Mouse (Mus musculus): ENCODE data around the gene Higd2a. TPM values are rescaled to one million over a fixed set of nuclear protein-coding genes. Genes with fewer than 3 reads are reported as not detected.
"Not testable (repeated sequence)": the region's sequence is repeated elsewhere in the genome, so short reads cannot be mapped to it uniquely, and the experiment has no call there.

The Higd2a gene
- total RNA-seq, 2 experiments from 2014 or later, result 151 to 154 TPM

DNA sequence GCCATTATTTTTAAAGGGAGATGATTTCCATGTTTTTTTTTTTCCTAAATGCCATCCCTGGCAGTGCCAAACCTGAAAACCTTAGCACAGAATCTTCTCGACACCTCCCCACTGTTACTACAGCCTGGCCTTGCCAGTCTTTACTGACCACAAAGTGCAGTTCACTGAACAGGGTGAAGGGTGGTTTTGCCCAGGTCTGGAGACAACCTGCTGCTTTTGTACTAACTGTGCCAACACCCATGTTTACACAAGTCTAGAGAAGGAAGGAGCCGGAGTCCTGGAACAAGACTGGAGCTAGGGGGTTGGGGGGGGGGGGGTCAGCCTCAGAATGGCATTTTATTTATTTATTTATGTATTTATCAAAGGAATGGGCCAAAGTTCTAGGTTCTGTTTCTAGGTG lies 8.6 kb upstream of the Higd2a start:
- no peak for DNase-seq (ENCODE audit: low spot score)

DNA sequence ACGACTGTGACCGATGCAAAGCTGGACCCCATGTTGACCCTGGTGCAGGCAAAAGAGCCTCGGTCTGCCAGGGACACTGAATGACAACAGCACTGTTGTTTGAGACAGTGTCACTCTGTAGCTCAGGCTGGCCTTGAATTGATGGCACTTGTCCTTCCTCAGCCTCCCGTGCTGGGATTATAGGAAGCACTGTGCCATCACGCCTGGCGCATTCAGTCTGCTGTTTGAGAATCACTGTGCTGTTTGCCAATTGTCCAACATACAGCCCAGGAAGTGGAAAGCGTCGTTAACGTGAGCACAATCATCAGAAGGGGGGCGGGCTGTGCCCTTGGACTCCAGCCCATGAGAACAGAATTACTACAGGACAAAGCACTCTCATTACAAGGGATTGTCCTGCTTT lies 7.9 kb upstream of the Higd2a start:
- no peak for DNase-seq (ENCODE audit: low spot score)

DNA sequence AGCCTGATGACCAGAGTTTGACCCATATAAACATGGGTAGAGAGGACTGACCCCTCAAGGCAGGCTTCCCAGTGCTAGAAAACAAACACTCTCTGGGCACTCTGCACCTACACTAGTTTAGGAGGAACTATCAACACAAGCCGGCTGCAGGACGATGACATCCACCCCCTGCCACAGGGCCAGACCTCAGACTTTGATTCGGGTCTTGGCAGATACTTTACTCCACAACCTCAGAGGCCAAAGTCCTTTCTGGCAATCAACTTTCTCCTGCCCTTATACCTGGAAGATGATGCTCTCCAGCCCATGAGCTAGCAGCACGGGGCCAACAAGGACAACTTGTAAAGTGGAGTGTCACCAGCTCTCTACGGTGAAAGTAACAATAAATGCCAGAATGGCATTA lies 7.1 kb upstream of the Higd2a start:
- no peak for DNase-seq (ENCODE audit: low spot score)

DNA sequence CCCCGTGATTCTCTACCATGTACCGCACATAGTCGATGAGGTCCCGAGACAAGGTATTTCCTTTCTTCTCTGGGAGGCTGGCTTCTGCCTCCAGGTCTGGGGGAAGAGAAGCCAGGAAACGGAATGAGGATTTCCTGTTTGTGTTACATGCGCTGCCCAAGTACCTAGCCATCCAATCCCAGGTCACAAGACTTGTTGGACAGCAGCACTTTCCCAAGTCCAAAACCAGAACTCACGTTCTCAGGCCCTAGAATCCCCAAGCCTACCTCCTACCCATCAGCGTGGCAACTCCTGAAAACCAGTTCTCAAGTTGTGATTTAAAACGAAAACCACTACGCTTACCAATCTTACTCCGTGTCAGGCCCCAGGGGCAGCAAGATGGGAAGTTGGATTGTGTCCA lies 4.2 kb upstream of the Higd2a start:
- no peak for DNase-seq (ENCODE audit: low spot score)

DNA sequence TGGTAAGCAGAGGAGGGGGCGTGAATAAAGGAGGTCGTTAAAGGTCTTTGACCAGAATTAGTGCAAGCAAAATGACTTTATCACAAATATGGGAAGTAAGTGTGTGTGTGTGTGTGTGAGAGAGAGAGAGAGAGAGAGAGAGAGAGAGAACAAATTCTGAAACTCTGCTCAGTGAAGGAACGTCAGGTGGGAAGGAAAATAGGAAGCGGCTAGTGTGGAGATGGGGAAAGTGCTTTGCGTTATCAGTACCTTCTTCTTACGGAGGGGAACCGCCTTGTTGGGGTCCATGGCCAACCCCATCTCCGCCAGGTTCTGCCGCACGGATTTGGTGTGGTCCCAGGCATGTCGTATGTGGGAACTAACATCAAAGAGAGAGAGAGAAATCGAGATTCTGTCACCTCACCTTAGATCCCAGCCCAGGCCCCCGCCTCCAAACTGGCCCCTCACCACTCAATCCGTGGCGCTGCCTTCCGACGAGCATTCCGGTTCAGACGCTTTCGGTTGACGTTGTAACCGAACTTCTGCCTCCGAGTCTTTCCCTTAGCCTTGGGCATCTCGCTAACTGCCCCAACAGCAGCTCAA lies 502 bp upstream of the Higd2a start:
- no peak for DNase-seq (ENCODE audit: low spot score)

DNA sequence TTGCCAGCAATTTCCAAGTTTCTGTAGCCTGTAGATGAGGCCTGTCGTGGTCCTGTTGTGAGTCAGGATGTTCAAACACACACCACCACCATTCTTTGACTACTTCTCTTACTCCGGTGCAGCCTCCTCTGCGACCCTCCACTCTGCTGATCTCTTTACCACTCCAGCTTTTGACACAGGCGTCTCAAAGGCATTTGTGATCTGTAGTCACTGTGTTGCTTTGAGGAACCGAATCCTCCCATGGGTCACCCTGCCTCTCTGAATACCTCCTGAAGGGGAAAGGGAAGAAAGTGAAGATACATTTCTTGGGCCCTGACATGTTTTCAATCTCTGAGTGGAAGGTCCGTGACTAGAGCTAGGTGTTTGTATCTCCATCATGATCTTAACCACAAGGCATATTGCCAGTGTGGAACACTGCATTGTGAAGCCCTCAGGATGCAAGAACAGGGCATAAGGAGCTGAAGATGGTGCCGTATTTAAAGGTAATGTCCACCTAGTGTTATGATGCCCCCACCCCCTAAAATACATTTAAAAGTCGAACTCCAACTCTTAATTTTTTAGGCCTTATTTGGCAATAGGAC lies 1.9 kb downstream of the Higd2a start:
- no peak for DNase-seq (ENCODE audit: low spot score)

DNA sequence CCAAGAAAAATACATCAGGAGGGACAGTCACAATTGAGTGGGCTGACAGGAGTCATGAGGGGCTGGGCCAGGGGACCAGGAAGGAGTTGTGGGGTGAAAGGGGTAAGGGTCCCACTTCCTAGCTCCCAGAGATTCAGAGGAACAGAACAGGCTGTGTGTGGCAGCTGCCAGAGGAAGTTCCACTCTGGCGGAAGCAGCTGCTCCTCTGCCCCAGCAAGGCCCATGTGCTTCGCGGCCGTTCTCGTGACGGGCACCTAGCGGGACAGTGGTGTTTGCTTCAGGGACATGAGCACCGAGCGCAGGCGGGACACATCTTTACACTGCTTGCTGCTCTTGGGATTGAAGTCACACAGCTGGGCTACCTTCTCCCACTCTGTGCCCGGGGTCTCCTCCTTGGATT lies 3.6 kb downstream of the Higd2a start:
- DNase-seq (ENCODE audit: low spot score), result no peak

DNA sequence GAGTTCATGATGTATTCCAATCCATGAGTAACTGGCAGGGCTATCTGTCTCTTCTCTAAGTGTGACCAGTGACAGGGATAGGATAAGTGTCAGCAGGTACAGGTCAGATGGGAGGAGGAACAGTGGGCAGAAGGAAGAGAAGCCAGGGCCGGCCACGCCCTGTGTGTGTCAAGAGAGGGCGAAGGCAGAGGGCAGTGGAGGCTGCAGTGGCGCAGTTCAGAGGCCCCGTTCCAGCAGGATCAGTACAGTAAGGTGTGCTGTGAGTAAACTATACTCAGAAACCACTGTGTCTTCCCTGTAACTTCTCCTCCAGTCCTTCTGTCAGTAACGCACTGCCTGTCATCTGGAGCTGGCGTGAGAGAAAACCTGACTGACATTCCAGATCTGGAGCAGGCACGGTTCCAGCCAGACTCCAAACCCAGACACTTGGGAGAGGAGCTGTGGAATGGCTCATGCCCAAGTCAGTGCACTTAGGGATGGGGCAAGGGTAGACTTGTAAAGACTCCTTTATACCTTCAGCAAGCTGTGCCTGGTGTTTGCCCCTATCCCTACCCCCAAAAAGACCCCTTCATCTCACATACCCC lies 6.2 kb downstream of the Higd2a start:
- no peak for DNase-seq (ENCODE audit: low spot score)

DNA sequence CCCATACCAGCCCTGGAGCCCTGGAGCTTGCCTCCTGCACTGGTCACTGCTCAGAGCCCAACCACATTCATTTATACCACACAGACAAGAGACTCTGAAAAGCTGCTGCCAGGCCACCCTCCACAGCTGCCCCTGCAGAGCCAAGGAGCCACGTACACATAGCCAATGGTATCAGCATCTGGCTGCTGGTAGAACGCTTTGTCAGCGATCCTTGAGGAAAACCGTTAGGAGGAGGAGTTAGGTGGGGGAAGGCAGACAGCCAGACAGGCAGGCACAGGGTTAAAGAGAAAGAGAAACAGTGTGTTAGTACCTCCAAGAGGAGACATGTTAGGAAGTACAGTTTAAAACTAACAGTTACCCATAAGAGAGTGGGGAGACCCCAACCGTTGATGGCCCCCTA lies 6.9 kb downstream of the Higd2a start:
- no peak for DNase-seq (ENCODE audit: low spot score)

DNA sequence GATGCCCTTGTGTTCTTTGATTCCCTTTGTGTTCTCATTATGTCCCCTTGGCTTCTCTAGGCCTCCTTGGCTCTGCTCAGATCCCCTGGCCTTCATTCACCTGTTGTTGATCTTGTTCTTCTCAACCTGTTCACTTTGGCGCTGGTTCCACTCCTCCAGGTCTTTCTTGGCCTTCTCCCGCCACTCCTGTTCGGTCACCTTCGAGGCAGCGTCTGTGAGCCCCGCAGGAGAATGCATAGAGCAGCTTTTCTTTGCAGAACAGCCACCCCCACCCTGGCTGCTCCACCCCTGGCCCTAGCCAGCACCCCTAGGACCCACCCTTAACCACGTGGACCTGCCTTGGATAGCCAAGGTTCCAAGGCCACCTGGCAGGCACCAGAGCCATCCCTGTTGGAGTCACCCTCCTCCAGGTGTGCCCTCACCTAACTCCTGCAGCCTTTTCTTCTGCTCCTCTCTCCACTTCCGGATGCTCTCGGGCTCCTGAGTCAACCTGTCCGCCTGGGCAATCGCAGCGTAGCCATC lies 8.7 kb downstream of the Higd2a start:
- DNase-seq (ENCODE audit: low spot score), result no peak

DNA sequence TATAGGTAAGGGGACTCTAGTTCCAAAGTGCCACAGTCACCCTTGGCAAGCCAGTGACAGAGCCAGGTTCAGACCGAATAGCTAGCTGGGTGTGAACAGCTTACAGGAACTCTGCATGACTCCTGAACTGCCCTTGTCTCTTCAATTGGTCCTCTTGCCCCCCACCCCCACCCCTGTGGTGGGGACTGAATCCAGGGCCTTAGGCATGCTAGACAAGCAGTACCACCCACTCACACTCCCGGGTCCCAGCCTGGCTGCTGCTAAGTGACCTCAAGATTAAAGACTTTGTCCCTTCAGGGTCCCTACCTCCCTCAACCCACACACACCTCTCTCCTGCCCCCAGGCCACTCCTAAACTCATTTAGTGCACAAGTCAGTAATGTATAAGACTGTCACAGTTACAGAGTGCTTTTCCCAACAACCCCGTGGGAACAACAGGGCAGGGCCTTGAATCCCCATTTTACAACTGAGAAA lies 12.7 kb downstream of the Higd2a start:
- DNase-seq (ENCODE audit: low spot score), result no peak

DNA sequence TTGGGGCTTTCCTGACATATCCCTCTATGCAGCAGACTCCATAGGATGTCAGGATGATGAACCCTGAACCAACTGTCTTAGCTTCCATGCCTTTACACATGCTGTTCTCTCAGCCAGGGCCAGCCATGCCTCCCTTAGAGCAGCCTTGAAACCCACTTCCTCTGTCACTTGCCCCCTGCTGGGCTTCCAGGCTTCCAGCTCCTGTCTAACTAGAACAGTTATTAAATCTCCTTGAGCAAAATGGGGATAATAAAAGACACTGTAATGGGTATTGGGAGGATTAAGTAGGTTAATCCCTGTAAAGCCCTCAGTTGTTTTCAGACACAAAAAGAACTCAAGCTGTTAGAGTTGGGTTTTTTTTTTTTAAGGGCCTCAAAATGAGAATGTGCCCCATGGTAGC lies 13.5 kb downstream of the Higd2a start:
- no peak for DNase-seq (ENCODE audit: low spot score)

DNA sequence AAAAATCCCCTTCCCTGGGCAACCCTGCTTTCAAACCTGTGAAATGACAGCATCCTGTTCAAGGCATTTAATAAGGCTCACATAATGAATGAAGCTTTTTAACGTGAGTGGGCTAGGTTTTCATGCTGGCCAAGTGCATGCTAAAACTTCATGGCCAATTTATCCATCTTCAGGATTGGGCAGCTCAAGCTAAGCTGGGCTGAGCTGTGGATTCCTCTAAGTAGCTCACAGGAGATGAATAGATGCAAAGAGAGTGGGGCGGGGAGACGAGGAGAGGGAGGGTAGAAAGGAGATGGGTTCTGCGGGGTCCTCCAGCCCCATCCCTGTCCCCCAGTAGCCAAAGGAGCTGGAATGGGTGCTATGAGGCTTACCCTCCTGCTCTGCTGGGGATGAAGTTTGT lies 14.2 kb downstream of the Higd2a start:
- no peak for DNase-seq (ENCODE audit: low spot score)

DNA sequence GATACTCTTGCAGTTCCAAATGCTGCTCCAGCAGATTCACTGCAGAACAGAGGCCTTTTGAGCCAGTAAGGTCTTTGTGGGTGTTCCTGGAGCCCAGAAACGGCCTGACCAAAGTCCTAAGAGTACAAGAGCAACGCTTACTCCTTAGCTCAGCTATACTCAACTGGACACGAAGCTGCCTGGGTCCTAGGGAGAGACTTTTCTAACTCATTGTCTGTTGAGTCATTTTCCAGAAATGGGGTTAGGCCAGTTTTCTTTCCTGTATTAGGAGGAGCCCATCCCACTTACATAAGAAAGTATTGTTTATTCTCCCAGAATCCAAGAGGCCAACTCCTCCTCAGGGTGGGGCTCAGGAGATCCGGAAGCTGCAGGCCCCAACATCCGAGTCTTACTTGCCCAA lies 15.4 kb downstream of the Higd2a start:
- no peak for DNase-seq (ENCODE audit: low spot score)

DNA sequence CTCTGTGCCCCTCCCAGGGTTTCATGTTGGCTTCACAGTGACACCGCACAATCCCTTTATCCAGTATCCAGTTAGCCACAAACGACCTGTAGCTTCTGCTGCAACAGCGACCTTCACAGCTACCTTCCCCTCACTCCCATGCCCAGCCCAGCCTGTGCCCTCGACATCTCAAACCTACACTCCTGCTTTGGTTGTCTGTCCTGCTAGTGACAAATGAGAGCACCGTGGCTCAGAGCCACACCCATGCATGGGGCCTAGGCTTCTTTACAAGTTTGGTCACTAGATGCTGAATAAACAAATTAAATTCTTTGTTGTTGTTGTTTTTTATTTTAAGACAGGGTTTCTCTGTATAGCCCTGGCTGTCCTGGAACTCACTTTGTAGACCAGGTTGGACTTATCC lies 17.2 kb downstream of the Higd2a start:
- DNase-seq (ENCODE audit: low spot score), result no peak

DNA sequence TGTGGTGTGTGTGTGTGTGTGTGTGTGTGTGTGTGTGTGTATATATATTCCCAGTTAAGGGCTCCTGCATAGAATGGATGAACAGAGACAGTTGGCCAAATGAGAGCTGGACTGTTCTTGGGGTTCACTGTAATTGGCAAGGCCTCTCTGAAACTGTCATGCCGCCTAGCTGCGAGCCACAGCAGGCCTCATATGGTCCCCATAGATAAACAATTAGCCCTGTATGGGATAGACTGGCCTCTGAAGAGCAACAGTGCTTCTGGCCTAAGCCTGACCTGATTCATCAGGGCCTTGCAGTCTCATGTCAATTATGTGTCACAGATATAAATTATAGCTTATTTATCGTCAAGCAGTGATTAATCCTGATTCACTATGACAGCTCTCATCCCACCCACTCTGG lies 18.0 kb downstream of the Higd2a start:
- DNase-seq (ENCODE audit: low spot score), result no peak

DNA sequence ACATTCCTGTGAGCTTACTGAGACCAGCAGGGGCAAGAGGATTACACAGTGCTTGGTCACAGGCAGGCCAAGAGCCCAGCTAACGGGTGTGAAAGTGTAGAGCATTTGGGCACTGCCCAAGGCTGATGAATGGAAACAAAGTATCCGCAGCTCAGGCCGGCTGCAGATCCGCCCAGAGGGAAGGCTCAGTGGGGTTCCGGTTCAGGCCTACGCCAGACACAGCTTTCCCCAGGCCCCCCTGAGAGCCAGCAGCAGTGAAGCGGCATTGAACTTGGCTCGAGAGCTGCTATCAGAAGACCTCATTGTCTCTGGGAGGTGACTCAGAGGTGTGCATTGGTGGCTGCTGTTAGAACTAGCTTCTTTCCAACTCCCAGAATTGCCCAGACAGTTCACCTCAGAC lies 18.7 kb downstream of the Higd2a start:
- DNase-seq (ENCODE audit: low spot score), result peak; percentile 58

DNA sequence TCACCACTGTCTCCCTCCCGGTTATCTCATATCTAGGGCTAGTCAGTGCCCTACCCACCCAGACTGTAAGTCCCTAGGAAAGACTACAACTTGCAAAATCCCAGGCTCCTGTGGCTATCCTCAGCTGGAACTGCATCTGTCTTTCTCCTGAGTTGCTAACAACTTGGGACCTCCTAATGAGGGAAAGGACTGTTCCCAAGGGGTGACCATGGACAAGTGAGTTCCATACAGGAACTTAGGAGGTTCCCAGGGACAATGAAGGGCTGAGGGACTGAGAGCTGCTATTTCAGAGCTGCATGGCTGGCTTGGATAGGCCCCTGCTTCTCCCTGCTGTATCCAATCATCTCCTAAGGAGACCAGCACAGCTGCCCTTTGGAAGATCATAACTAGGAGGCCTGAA lies 19.3 kb downstream of the Higd2a start:
- DNase-seq (ENCODE audit: low spot score), result no peak

DNA sequence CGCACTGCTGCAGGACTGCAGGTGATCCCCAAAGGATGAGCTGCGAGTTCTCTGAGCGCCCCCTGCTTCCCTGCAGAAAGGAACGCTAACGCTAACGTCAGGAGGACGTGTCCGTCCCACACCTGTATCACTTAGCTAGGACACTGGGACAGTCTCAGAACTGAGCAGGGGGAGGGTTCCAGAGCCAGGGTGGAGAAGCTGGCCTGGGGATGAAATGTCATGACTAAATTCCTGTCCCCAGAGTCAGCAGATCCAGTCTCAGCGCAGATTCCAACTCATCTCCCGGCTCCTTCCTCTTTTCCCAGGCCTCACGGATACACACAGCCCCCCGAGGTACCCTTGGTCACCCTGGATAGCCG lies 20.6 kb downstream of the Higd2a start:
- peak; percentile 39 for DNase-seq (ENCODE audit: low spot score)

DNA sequence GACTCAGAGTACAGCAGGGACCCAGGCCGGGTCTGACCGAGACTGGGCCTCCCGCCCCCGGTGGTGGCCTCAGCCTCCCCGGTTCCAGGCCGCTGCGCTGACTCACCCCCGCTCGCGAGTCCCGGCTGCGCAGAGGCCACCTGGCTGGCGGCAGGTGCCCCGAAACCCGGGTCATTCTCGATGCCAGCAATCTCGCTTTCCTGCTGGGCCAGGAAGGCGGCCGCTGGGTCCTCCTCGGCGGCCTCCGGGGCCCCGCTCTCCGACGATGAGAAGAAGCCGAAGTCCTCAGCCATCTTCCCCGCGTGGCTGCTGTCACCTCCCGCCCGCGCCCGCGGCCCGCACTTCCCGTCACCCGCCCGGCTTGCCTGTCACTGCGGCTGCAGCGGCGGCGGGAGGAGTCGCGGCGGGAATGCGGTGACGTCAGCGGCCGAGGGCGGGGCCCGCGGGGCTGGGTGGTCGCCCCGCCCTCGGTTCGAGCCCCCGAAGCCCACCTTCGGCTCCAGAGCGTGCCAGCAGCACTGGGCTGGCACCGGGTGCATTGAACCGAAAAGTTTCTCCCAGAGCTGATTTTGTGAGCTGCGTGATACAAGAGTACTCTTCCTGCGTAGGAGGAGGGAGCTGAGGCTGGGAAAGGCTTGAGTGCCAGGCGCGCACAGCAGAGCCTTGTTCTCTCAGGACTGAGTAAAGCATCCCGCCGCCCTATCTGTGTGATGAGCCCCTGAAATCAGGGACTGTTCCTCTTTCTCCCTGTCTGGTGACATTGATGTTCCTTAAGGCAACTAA lies 21.2 kb downstream of the Higd2a start, which contains the start of gene Cltb:
Gene Cltb, minus strand, starts transcription at position 373 of the 783 bp plus-strand sequence.
- DNase-seq (ENCODE audit: low spot score), result peak; percentile 90

DNA sequence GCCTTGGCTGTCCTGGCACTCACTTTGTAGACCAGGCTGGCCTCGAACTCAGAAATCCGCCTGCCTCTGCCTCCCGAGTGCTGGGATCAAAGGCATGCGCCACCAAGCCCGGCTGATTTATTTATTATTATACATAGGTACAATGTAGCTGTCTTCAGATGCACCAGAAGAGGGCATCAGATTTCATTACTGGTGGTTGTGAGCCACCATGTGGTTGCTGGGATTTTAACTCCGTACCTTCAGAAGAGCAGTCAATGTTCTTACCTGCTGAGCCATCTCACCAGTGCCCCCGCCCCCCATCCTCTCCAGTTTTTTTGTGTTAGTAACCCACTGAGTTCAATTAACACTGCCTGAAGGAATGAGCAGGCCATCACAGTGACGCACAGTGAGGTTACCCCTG lies 23.1 kb downstream of the Higd2a start:
- not testable (repeated sequence) for DNase-seq (ENCODE audit: low spot score)

DNA sequence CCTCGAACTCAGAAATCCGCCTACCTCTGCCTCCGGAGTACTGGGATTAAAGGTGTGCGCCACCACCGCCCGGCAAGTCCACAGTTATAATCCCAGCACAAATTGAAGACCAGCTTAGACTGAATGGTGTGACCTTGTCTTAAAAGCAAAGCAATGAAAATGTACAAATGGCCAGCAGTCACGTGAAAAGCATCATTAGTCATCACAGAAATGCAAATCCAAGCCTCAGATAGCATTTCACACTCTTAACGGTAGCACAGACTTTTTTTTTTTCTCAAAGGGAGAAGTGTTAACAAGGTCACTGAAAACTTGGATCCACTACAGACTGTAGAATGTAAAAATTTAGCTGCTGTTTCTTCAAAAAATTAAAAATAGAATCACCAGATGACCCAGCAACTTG lies 26.3 kb downstream of the Higd2a start:
- DNase-seq (ENCODE audit: low spot score), result no peak
